Mouse (Mus musculus): ENCODE results near the gene Dennd6a. TPM values are rescaled to one million over a fixed set of nuclear protein-coding genes. Genes with fewer than 3 reads are reported as not detected.

The Dennd6a gene
- polyA plus RNA-seq, 1 experiment from 2014 or later = 29.8 TPM

DNA sequence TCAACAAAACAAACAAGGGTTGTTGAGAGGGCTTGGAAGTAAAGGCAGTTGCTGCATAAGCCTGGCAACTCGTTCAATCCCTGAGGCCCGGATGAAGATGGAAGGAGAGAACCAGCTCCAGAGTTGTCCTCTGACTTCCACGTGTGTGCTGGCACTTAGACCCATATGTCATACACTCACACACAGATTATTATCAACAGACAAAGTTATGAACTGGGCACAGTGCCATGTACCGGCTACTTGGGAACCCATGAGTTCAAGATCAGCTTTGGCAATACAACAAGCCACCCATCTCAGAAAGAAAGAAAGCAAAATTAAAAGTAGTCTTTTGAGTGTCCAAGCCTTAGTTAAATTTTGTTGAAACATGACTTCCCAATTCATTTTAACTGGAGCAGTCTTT lies 51.6 kb downstream of the Dennd6a start:
- no peaks in the 10 kb centered on the region for H3K4me1 ChIP-seq (ENCODE audit: control insufficient read depth, insufficient read depth, low read length)
- no peak for ATAC-seq (replicated peaks; ENCODE audit: insufficient number of reproducible peaks, low FRiP score, low TSS enrichment)
- WGBS (ENCODE audit: insufficient replicate concordance) = 85% methylated on average over 4 of the region's 4 CpGs
- H3K4me2 ChIP-seq = no peak overlapping the region
- no peaks in the 10 kb centered on the region for H3K9me3 ChIP-seq (replicated peaks; ENCODE audit: control insufficient read depth, low read length)
- H3K36me3 ChIP-seq (ENCODE audit: control insufficient read depth, insufficient read depth, low read length) = peaks cover 24% of the 10 kb centered on the region
- no peak overlapping the region for H3K27ac ChIP-seq (ENCODE audit: low read depth, low read length)
- H3K4me3 ChIP-seq (ENCODE audit: low read depth, low read length) = no peak overlapping the region
- no peak overlapping the region for H3K9ac ChIP-seq (ENCODE audit: low read depth, low read length)
- H3K27me3 ChIP-seq (ENCODE audit: control insufficient read depth, insufficient read depth, low read length) = no peaks in the 10 kb centered on the region

- H3K4me3 ChIP-seq (ENCODE audit: low read depth, low read length) = no peak overlapping the region
- ATAC-seq (replicated peaks; ENCODE audit: insufficient number of reproducible peaks, low FRiP score, low TSS enrichment) = no peak
- H3K36me3 ChIP-seq (ENCODE audit: control insufficient read depth, insufficient read depth, low read length) = peaks cover 28% of the 10 kb centered on the region
Measured at GRCm38 (mm10) chr14:26626605-26627140, 53.0 kb downstream of the Dennd6a start.

GRCm38 (mm10) chr14:26637025-26637850 lies 63.6 kb downstream of the Dennd6a start:
- peak overlapping the region; percentile 72 for H3K4me2 ChIP-seq
- peak overlapping the region; percentile 79 for H3K9ac ChIP-seq (ENCODE audit: low read depth, low read length)
- ATAC-seq (replicated peaks; ENCODE audit: insufficient number of reproducible peaks, low FRiP score, low TSS enrichment) = no peak
- WGBS (ENCODE audit: insufficient replicate concordance) = 24% methylated on average over 17 of the region's 17 CpGs
- H3K4me1 ChIP-seq (ENCODE audit: control insufficient read depth, insufficient read depth, low read length) = peaks cover 10% of the 10 kb centered on the region
- H3K4me3 ChIP-seq (ENCODE audit: low read depth, low read length) = peak overlapping the region; percentile 86
- H3K36me3 ChIP-seq (ENCODE audit: control insufficient read depth, insufficient read depth, low read length) = no peaks in the 10 kb centered on the region
- no peaks in the 10 kb centered on the region for H3K9me3 ChIP-seq (replicated peaks; ENCODE audit: control insufficient read depth, low read length)
- H3K27ac ChIP-seq (ENCODE audit: low read depth, low read length) = peak overlapping the region; percentile 99
- no peaks in the 10 kb centered on the region for H3K27me3 ChIP-seq (ENCODE audit: control insufficient read depth, insufficient read depth, low read length)

More at GRCm38 (mm10) chr14:26626605-26627140, 53.0 kb downstream of the Dennd6a start:
- H3K9ac ChIP-seq (ENCODE audit: low read depth, low read length) = no peak overlapping the region
- H3K4me1 ChIP-seq (ENCODE audit: control insufficient read depth, insufficient read depth, low read length) = no peaks in the 10 kb centered on the region
- WGBS (ENCODE audit: insufficient replicate concordance) = 87% methylated on average over 5 of the region's 5 CpGs
- H3K27me3 ChIP-seq (ENCODE audit: control insufficient read depth, insufficient read depth, low read length) = no peaks in the 10 kb centered on the region
- H3K27ac ChIP-seq (ENCODE audit: low read depth, low read length) = no peak overlapping the region
- H3K9me3 ChIP-seq (replicated peaks; ENCODE audit: control insufficient read depth, low read length) = no peaks in the 10 kb centered on the region
- H3K4me2 ChIP-seq = no peak overlapping the region

- H3K27me3 ChIP-seq (ENCODE audit: control insufficient read depth, insufficient read depth, low read length) = no peaks in the 10 kb centered on the region
- H3K36me3 ChIP-seq (ENCODE audit: control insufficient read depth, insufficient read depth, low read length) = no peaks in the 10 kb centered on the region
- H3K4me3 ChIP-seq (ENCODE audit: low read depth, low read length) = peak within 1 kb of the TSS; percentile 86
- no peaks in the 10 kb centered on the region for H3K9me3 ChIP-seq (replicated peaks; ENCODE audit: control insufficient read depth, low read length)
- peak within 1 kb of the TSS; percentile 99 for H3K27ac ChIP-seq (ENCODE audit: low read depth, low read length)
- peaks cover 12% of the 10 kb centered on the region for H3K4me1 ChIP-seq (ENCODE audit: control insufficient read depth, insufficient read depth, low read length)
- peak within 1 kb of the TSS; percentile 80 for H3K4me2 ChIP-seq
- WGBS (ENCODE audit: insufficient replicate concordance) = under 1% methylated on average over 82 of the region's 83 CpGs
- peak within 1 kb of the TSS; percentile 93 for H3K9ac ChIP-seq (ENCODE audit: low read depth, low read length)
- peak; percentile 98 for ATAC-seq (replicated peaks; ENCODE audit: insufficient number of reproducible peaks, low FRiP score, low TSS enrichment)
Measured at GRCm38 (mm10) chr14:26637851-26638707, 64.4 kb downstream of the Dennd6a start, which contains the start of gene Arf4. Arf4 (plus strand) TSS chr14:26638074.

GRCm38 (mm10) chr14:26638708-26639084 lies 65.0 kb downstream of the Dennd6a start:
- peak overlapping the region; percentile 86 for H3K4me3 ChIP-seq (ENCODE audit: low read depth, low read length)
- H3K4me2 ChIP-seq = peak overlapping the region; percentile 80
- no peaks in the 10 kb centered on the region for H3K36me3 ChIP-seq (ENCODE audit: control insufficient read depth, insufficient read depth, low read length)
- under 1% methylated on average over 16 of the region's 16 CpGs for WGBS (ENCODE audit: insufficient replicate concordance)
- no peaks in the 10 kb centered on the region for H3K27me3 ChIP-seq (ENCODE audit: control insufficient read depth, insufficient read depth, low read length)
- H3K9ac ChIP-seq (ENCODE audit: low read depth, low read length) = peak overlapping the region; percentile 93
- H3K27ac ChIP-seq (ENCODE audit: low read depth, low read length) = peak overlapping the region; percentile 99
- H3K4me1 ChIP-seq (ENCODE audit: control insufficient read depth, insufficient read depth, low read length) = peaks cover 13% of the 10 kb centered on the region
- H3K9me3 ChIP-seq (replicated peaks; ENCODE audit: control insufficient read depth, low read length) = no peaks in the 10 kb centered on the region
- ATAC-seq (replicated peaks; ENCODE audit: insufficient number of reproducible peaks, low FRiP score, low TSS enrichment) = no peak

DNA sequence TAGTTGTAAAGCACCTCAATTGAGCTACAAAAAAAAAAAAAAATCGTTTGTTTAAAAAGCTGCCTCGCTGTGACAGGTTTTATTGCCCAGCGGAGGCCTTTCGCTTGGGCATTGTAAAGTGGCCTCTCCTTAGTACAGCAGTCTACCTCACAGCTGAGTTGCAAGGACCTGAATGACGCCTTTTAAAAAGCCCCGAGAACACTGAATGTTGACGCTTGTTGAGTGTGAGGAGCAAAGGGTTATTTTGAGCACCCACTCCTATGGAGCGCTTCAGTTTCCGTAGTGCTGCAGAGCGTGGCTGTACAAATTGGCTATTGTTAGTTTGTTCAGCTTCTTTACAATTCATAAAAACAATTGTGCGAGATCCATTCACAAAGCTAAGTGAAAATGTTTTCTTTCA lies 65.6 kb downstream of the Dennd6a start:
- Histone ChIP-seq H3K9me3 (replicated peaks; ENCODE audit: control insufficient read depth, low read length) (no peaks in the 10 kb centered on the region), H3K4me1 (ENCODE audit: control insufficient read depth, insufficient read depth, low read length) (peaks cover 13% of the 10 kb centered on the region), H3K9ac (ENCODE audit: low read depth, low read length) (peak overlapping the region; percentile 93), H3K4me3 (ENCODE audit: low read depth, low read length) (peak overlapping the region; percentile 86), H3K4me2 (peak overlapping the region; percentile 80), H3K27me3 (ENCODE audit: control insufficient read depth, insufficient read depth, low read length) (no peaks in the 10 kb centered on the region), H3K36me3 (ENCODE audit: control insufficient read depth, insufficient read depth, low read length) (no peaks in the 10 kb centered on the region), H3K27ac (ENCODE audit: low read depth, low read length) (peak overlapping the region; percentile 99; the same call in 1 of the 2 replicates)
- ATAC-seq (replicated peaks; ENCODE audit: insufficient number of reproducible peaks, low FRiP score, low TSS enrichment) = no peak
- WGBS (ENCODE audit: insufficient replicate concordance) = 8% methylated on average over 11 of the region's 11 CpGs

GRCm38 (mm10) chr14:26639961-26640360 lies 66.3 kb downstream of the Dennd6a start:
- peak overlapping the region; percentile 62 for H3K9ac ChIP-seq (ENCODE audit: low read depth, low read length)

DNA sequence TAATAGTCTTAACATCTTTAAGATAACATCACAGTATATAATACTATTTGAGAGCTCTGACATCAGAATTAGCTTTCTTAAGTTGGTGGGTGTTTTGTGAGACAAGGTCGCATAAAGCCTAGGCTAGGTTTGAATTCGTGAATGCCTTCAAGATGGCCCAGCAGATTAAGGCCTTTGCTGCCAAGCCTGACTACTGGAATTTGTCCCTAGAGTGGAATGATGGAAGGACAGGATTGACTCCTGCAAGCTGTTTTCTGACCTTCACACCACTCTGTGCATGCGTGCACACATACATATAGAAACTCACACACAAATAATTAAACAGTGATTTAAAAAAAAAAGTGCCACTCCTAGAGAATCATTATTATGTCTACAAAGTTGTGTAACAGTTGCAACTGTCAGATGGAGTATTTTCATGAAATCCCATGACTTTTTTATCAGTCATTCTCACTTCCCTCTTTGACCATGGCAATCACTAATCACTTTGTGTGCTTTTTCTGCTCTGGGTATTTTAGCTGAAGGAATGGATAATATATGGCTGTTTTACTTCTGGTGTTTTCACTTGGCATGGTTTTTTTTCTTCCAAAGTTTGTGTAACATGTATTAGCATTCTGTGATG lies 69.5 kb downstream of the Dennd6a start:
- peaks cover 16% of the 10 kb centered on the region for H3K4me1 ChIP-seq (ENCODE audit: control insufficient read depth, insufficient read depth, low read length)

More at GRCm38 (mm10) chr14:26639961-26640360, 66.3 kb downstream of the Dennd6a start:
- Histone ChIP-seq H3K36me3 (ENCODE audit: control insufficient read depth, insufficient read depth, low read length) (no peaks in the 10 kb centered on the region), H3K4me2 (peak overlapping the region; percentile 80), H3K4me1 (ENCODE audit: control insufficient read depth, insufficient read depth, low read length) (peaks cover 13% of the 10 kb centered on the region), H3K9me3 (replicated peaks; ENCODE audit: control insufficient read depth, low read length) (no peaks in the 10 kb centered on the region), H3K4me3 (ENCODE audit: low read depth, low read length) (peak overlapping the region; percentile 86), H3K27me3 (ENCODE audit: control insufficient read depth, insufficient read depth, low read length) (no peaks in the 10 kb centered on the region), H3K27ac (ENCODE audit: low read depth, low read length) (no peak overlapping the region)
- ATAC-seq (replicated peaks; ENCODE audit: insufficient number of reproducible peaks, low FRiP score, low TSS enrichment) = no peak
- WGBS (ENCODE audit: insufficient replicate concordance) = 50% methylated on average over 2 of the region's 2 CpGs

More for the DNA sequence above, 69.5 kb downstream of the Dennd6a start:
- Histone ChIP-seq H3K4me2 (no peak overlapping the region), H3K36me3 (ENCODE audit: control insufficient read depth, insufficient read depth, low read length) (peaks cover 3% of the 10 kb centered on the region; the same call in 1 of the 2 replicates), H3K27ac (ENCODE audit: low read depth, low read length) (no peak overlapping the region; the same call in 1 of the 2 replicates), H3K27me3 (ENCODE audit: control insufficient read depth, insufficient read depth, low read length) (no peaks in the 10 kb centered on the region), H3K4me3 (ENCODE audit: low read depth, low read length) (no peak overlapping the region), H3K9ac (ENCODE audit: low read depth, low read length) (no peak overlapping the region), H3K9me3 (replicated peaks; ENCODE audit: control insufficient read depth, low read length) (no peaks in the 10 kb centered on the region)
- ATAC-seq (replicated peaks; ENCODE audit: insufficient number of reproducible peaks, low FRiP score, low TSS enrichment) = no peak
- 66% methylated on average over 3 of the region's 3 CpGs for WGBS (ENCODE audit: insufficient replicate concordance)

Data from heart, embryonic 11.5 days (tissue).